Mouse (Mus musculus): ENCODE measurements around the gene Cdc42ep4. TPM values are rescaled to one million over a fixed set of nuclear protein-coding genes. Genes with fewer than 3 reads are reported as not detected.

The Cdc42ep4 gene
- total RNA-seq, 1 experiment: 17.8 TPM

DNA sequence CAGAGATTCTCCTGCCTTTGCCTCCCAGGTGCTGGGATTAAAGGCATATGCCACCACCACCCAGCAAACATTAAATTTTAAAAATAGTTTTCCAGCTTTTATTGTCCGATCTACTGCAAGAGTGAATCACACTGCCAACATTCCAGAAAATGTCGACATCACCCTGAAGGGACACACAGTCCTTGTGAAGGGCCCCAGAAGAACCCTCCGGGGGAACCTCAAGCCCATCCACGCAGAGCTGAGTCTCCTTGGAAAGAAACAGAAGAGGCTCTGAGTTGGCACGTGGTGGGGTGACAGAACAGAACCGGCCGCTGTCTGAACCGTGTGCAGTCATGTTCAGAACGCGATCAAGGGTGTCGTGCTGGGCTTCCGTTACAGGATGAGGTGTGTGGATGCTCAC is 4.9 kb upstream of the Cdc42ep4 start:
- no peaks in the 10 kb centered on the region for H3K9me3 ChIP-seq (ENCODE audit: control insufficient read depth, insufficient read depth, low read depth, low read length)
- no peak for TF ChIP-seq ZNF384 (IDR thresholded peaks at IDR 0.05; ENCODE audit: low read depth, low read length)
- TF ChIP-seq CHD2 (IDR thresholded peaks at IDR 0.05; ENCODE audit: low read depth, low read length): no peak
- no peak for TF ChIP-seq HCFC1 (IDR thresholded peaks at IDR 0.05; ENCODE audit: borderline replicate concordance, insufficient read depth, low read length)
- TF ChIP-seq MAFK (IDR thresholded peaks at IDR 0.05; ENCODE audit: insufficient read depth, low read depth, low read length): no peak
- TF ChIP-seq ZC3H11A (IDR thresholded peaks at IDR 0.05; ENCODE audit: borderline replicate concordance, low read depth, low read length): no peak
- in situ Hi-C loops (cut with MboI; ENCODE audit: low sequenced_read_pairs in 2 of 2, unreplicated experiment in 2 of 2): no loop called here
- no peaks in the 10 kb centered on the region for H3K36me3 ChIP-seq (ENCODE audit: control insufficient read depth, insufficient read depth, low read length, poor library complexity, severe bottlenecking)
- no peak overlapping the region for H3K9ac ChIP-seq (ENCODE audit: insufficient read depth, low read depth, low read length, poor library complexity, severe bottlenecking)
- DNase-seq (ENCODE audit: low read depth, low spot score): no peak
- no peak overlapping the region for H3K27ac ChIP-seq (ENCODE audit: insufficient read depth, low read depth, low read length, poor library complexity, severe bottlenecking)
- H3K4me1 ChIP-seq (ENCODE audit: control insufficient read depth in 2 of 2, insufficient read depth in 2 of 2, low read length in 2 of 2, poor library complexity in 1 of 2): peaks cover 0 to 11% of the 10 kb centered on the region in 2 experiments; a peak in 3 of 4 replicates
- H3K4me3 ChIP-seq (ENCODE audit: insufficient read depth in 1 of 2, low read depth in 1 of 2, low read length in 2 of 2, poor library complexity in 1 of 2, severe bottlenecking in 1 of 2): no peak overlapping the region

DNA sequence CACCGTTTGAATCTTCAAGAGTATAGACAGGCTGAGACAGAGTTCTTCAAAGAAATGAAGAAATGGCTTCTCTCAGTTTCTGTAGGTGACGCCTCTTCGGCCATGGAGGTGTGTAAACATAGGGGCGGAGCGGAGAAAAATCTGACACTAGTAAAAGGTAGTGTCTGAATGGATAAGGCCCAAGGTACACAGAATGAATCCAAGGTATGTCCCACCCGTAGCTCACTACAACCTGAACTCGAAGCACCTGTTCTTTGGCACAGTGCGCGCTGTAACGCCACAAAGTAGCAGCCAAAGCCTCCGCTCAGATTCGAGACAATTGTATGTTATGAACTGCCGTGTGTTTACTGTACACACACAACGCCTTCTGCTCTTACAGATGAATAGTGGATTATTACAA is 4.2 kb upstream of the Cdc42ep4 start:
- H3K27ac ChIP-seq (ENCODE audit: insufficient read depth, low read depth, low read length, poor library complexity, severe bottlenecking): no peak overlapping the region
- H3K4me3 ChIP-seq (ENCODE audit: insufficient read depth in 1 of 2, low read depth in 1 of 2, low read length in 2 of 2, poor library complexity in 1 of 2, severe bottlenecking in 1 of 2): no peak overlapping the region
- in situ Hi-C loops (cut with MboI; ENCODE audit: low sequenced_read_pairs in 2 of 2, unreplicated experiment in 2 of 2): no loop called here
- no peaks in the 10 kb centered on the region for H3K36me3 ChIP-seq (ENCODE audit: control insufficient read depth, insufficient read depth, low read length, poor library complexity, severe bottlenecking)
- H3K9ac ChIP-seq (ENCODE audit: insufficient read depth, low read depth, low read length, poor library complexity, severe bottlenecking): no peak overlapping the region
- H3K4me1 ChIP-seq (ENCODE audit: control insufficient read depth in 2 of 2, insufficient read depth in 2 of 2, low read length in 2 of 2, poor library complexity in 1 of 2): peaks cover 0 to 11% of the 10 kb centered on the region in 2 experiments; a peak in 3 of 4 replicates
- TF ChIP-seq HCFC1 (IDR thresholded peaks at IDR 0.05; ENCODE audit: borderline replicate concordance, insufficient read depth, low read length): no peak
- no peak for TF ChIP-seq ZC3H11A (IDR thresholded peaks at IDR 0.05; ENCODE audit: borderline replicate concordance, low read depth, low read length)
- TF ChIP-seq ZNF384 (IDR thresholded peaks at IDR 0.05; ENCODE audit: low read depth, low read length): no peak
- no peak for TF ChIP-seq CHD2 (IDR thresholded peaks at IDR 0.05; ENCODE audit: low read depth, low read length)
- no peak for TF ChIP-seq MAFK (IDR thresholded peaks at IDR 0.05; ENCODE audit: insufficient read depth, low read depth, low read length)
- no peak for DNase-seq (ENCODE audit: low read depth, low spot score)
- H3K9me3 ChIP-seq (ENCODE audit: control insufficient read depth, insufficient read depth, low read depth, low read length): no peaks in the 10 kb centered on the region

DNA sequence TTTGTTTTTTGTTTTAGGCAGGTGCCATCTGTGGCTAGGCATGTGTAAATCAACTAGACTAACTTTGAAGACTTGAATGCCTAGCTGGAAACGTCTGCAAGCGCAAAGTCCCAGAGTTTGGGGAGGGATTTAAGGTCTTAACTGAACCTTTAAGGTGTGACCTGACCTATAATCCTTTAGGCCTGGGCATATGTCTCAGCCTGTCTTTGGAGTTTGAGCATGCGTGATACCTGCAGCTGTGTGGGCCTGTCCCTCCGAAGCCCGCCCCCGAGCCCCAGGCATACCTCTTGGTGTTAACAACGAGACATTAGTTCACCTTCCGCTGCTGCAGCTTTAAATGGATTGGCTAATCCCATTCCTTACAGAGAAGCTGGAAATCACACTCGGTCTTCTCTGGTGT is 3.2 kb upstream of the Cdc42ep4 start:
- no peaks in the 10 kb centered on the region for H3K9me3 ChIP-seq (ENCODE audit: control insufficient read depth, insufficient read depth, low read depth, low read length)
- peaks cover 0 to 12% of the 10 kb centered on the region in 2 experiments; a peak in 3 of 4 replicates for H3K4me1 ChIP-seq (ENCODE audit: control insufficient read depth in 2 of 2, insufficient read depth in 2 of 2, low read length in 2 of 2, poor library complexity in 1 of 2)
- TF ChIP-seq ZC3H11A (IDR thresholded peaks at IDR 0.05; ENCODE audit: borderline replicate concordance, low read depth, low read length) (no peak), HCFC1 (IDR thresholded peaks at IDR 0.05; ENCODE audit: borderline replicate concordance, insufficient read depth, low read length) (no peak), MAFK (IDR thresholded peaks at IDR 0.05; ENCODE audit: insufficient read depth, low read depth, low read length) (no peak), CHD2 (IDR thresholded peaks at IDR 0.05; ENCODE audit: low read depth, low read length) (no peak), ZNF384 (IDR thresholded peaks at IDR 0.05; ENCODE audit: low read depth, low read length) (no peak)
- in situ Hi-C loops (cut with MboI; ENCODE audit: low sequenced_read_pairs in 2 of 2, unreplicated experiment in 2 of 2): no loop called here
- H3K27ac ChIP-seq (ENCODE audit: insufficient read depth, low read depth, low read length, poor library complexity, severe bottlenecking): no peak overlapping the region
- DNase-seq (ENCODE audit: low read depth, low spot score): no peak
- H3K36me3 ChIP-seq (ENCODE audit: control insufficient read depth, insufficient read depth, low read length, poor library complexity, severe bottlenecking): no peaks in the 10 kb centered on the region
- no peak overlapping the region for H3K9ac ChIP-seq (ENCODE audit: insufficient read depth, low read depth, low read length, poor library complexity, severe bottlenecking)
- no peak overlapping the region for H3K4me3 ChIP-seq (ENCODE audit: insufficient read depth in 1 of 2, low read depth in 1 of 2, low read length in 2 of 2, poor library complexity in 1 of 2, severe bottlenecking in 1 of 2)

DNA sequence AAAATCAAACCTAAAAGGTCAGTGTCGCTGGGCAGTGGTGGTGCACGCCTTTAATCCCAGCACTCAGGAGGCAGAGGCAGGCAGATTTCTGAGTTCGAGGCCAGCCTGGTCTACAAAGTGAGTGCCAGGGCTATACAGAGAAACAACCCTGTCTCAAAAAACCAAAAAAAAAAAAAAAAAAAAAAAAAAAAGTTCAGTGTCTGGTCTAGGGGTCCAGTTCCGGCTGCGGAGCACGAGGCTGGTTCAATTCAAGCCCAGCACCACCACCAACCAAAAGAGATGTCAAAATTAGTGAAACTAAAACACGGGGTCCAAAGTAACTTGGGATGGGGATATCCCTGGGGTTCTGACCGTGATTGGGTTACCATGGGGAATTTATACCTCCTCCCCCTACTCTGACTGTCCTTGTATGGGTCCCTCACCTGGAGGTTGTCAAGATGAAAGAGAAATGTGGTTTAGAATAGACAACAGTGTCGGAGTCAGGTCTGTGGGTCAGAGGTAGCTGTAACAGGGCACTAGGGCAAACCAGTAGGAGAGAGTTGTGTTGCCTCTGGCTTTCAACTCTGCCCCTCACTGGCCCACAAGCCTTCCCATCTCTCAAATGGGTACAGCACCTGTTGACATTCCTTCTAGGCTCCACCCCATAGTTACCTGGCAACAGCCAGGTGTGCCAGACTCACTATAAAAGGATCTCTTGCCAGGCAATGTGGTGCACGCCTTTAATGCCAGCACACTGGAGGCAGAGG is 1.2 kb upstream of the Cdc42ep4 start:
- Histone ChIP-seq H3K9me3 (ENCODE audit: control insufficient read depth, insufficient read depth, low read depth, low read length) (no peaks in the 10 kb centered on the region), H3K27ac (ENCODE audit: insufficient read depth, low read depth, low read length, poor library complexity, severe bottlenecking) (peak overlapping the region; percentile 93; the same call in 1 of the 2 replicates), H3K36me3 (ENCODE audit: control insufficient read depth, insufficient read depth, low read length, poor library complexity, severe bottlenecking) (no peaks in the 10 kb centered on the region), H3K4me3 (ENCODE audit: insufficient read depth in 1 of 2, low read depth in 1 of 2, low read length in 2 of 2, poor library complexity in 1 of 2, severe bottlenecking in 1 of 2) (peak overlapping the region; percentile 90 to 96; a peak in 3 of 4 replicates), H3K4me1 (ENCODE audit: control insufficient read depth in 2 of 2, insufficient read depth in 2 of 2, low read length in 2 of 2, poor library complexity in 1 of 2) (peaks cover 0 to 30% of the 10 kb centered on the region in 2 experiments; a peak in 3 of 4 replicates), H3K9ac (ENCODE audit: insufficient read depth, low read depth, low read length, poor library complexity, severe bottlenecking) (peak overlapping the region; percentile 84; the same call in 1 of the 2 replicates)
- in situ Hi-C loops (cut with MboI; ENCODE audit: low sequenced_read_pairs in 2 of 2, unreplicated experiment in 2 of 2): no loop called here
- no peak for DNase-seq (ENCODE audit: low read depth, low spot score)
- TF ChIP-seq ZC3H11A (IDR thresholded peaks at IDR 0.05; ENCODE audit: borderline replicate concordance, low read depth, low read length) (no peak), ZNF384 (IDR thresholded peaks at IDR 0.05; ENCODE audit: low read depth, low read length) (peak; percentile 57; the same call in 1 of the 2 replicates)
